15 mouse cellular contexts compared by ENCODE assay signal in genomic region chr1:171777026-171777425, GRCm38 (mm10). TPM values are rescaled to one million over a fixed set of nuclear protein-coding genes. Genes with fewer than 3 reads are reported as not detected.
"Had no signal": no experiment of that assay in that cellular context is flagged by ENCODE, and none has a peak within 500 bp of the region (broad histone marks: within the 10 kb centered on the region; RNA-seq: fewer than 3 reads in every experiment).

No protein-coding gene starts in this region.

- H3K4me1 ChIP-seq: limb, embryonic 12.5 days; midbrain, embryonic 12.5 days; neural tube, embryonic 15.5 days had no signal

- ATAC-seq: inflammation-experienced regulatory T-cells, adult 6 months had no signal

- H3K27ac ChIP-seq: kidney, postnatal 0 days; limb, embryonic 12.5 days; liver, embryonic 14.5 days; midbrain, embryonic 12.5 days; neural tube, embryonic 15.5 days; stomach, postnatal 0 days had no signal

- DNase-seq: kidney, adult 11 months; kidney, adult 9 months; kidney, postnatal 36 days; layer of hippocampus, adult 9-11 months; lung, adult 18-20 months; lung, postnatal 36 days had no signal

- H3K4me2 ChIP-seq: limb, embryonic 12.5 days; midbrain, embryonic 12.5 days; neural tube, embryonic 15.5 days had no signal

- H3K36me3 ChIP-seq: limb, embryonic 12.5 days; midbrain, embryonic 12.5 days; neural tube, embryonic 15.5 days had no signal

- H3K27me3 ChIP-seq: limb, embryonic 12.5 days; midbrain, embryonic 12.5 days; neural tube, embryonic 15.5 days had no signal

- H3K4me3 ChIP-seq: limb, embryonic 12.5 days; midbrain, embryonic 12.5 days; myocyte; neural tube, embryonic 15.5 days had no signal

- H3K9me3 ChIP-seq: limb, embryonic 12.5 days; midbrain, embryonic 12.5 days; neural tube, embryonic 15.5 days had no signal

- H3K9ac ChIP-seq: limb, embryonic 12.5 days; liver, embryonic 14.5 days; midbrain, embryonic 12.5 days; neural tube, embryonic 15.5 days had no signal

RNA-seq across cellular contexts. Expression of gene Slamf1, which starts 10.1 kb away (rescaled TPM):
- polyA plus RNA-seq: liver, adult 2 months; myocyte had no signal
